Mouse (Mus musculus): Measurements from ENCODE around the gene Lsm14b. TPM values are rescaled to one million over a fixed set of nuclear protein-coding genes. Genes with fewer than 3 reads are reported as not detected.
A peak's percentile ranks its signal among the peaks of the same experiment; 100 is the strongest.

Gene Lsm14b
- polyA plus RNA-seq, 1 experiment from 2014 or later, result 2.4 TPM

- Histone ChIP-seq H3K27me3 (replicated peaks; ENCODE audit: control insufficient read depth, insufficient read depth, low read length) (peaks cover 6% of the 10 kb centered on the region; the same call in 1 of the 2 replicates), H3K4me2 (ENCODE audit: low read depth, low read length) (peak overlapping the region; percentile 88), H3K4me1 (ENCODE audit: control insufficient read depth, insufficient read depth, low read length) (peaks cover 23% of the 10 kb centered on the region), H3K36me3 (ENCODE audit: control insufficient read depth, insufficient read depth, low read length) (no peaks in the 10 kb centered on the region), H3K27ac (ENCODE audit: low read length) (no peak overlapping the region), H3K4me3 (ENCODE audit: low read length) (peak overlapping the region; percentile 94), H3K9me3 (ENCODE audit: control insufficient read depth, low read length) (no peaks in the 10 kb centered on the region), H3K9ac (ENCODE audit: low read depth, low read length) (peak overlapping the region; percentile 89)
- 18% methylated on average over 6 of the region's 6 CpGs for WGBS
- ATAC-seq, result no peak
Measured at GRCm38 (mm10) chr2:180025861-180026200, 1.0 kb downstream of the Lsm14b start.

- ATAC-seq, result no peak
- Histone ChIP-seq H3K27me3 (replicated peaks; ENCODE audit: control insufficient read depth, insufficient read depth, low read length) (peaks cover 1% of the 10 kb centered on the region; the same call in 1 of the 2 replicates), H3K4me2 (ENCODE audit: low read depth, low read length) (no peak overlapping the region), H3K9me3 (ENCODE audit: control insufficient read depth, low read length) (no peaks in the 10 kb centered on the region), H3K4me1 (ENCODE audit: control insufficient read depth, insufficient read depth, low read length) (peaks cover 23% of the 10 kb centered on the region), H3K27ac (ENCODE audit: low read length) (no peak overlapping the region), H3K36me3 (ENCODE audit: control insufficient read depth, insufficient read depth, low read length) (no peaks in the 10 kb centered on the region; the same call in 1 of the 2 replicates), H3K4me3 (ENCODE audit: low read length) (no peak overlapping the region), H3K9ac (ENCODE audit: low read depth, low read length) (no peak overlapping the region)
- 71% methylated on average over 9 of the region's 9 CpGs for WGBS
Measured at GRCm38 (mm10) chr2:180027768-180028167, 3.0 kb downstream of the Lsm14b start.

GRCm38 (mm10) chr2:180031270-180031669 is 6.5 kb downstream of the Lsm14b start:
- Histone ChIP-seq H3K9ac (ENCODE audit: low read depth, low read length) (no peak overlapping the region), H3K4me3 (ENCODE audit: low read length) (no peak overlapping the region), H3K27ac (ENCODE audit: low read length) (no peak overlapping the region), H3K9me3 (ENCODE audit: control insufficient read depth, low read length) (no peaks in the 10 kb centered on the region), H3K4me2 (ENCODE audit: low read depth, low read length) (no peak overlapping the region), H3K36me3 (ENCODE audit: control insufficient read depth, insufficient read depth, low read length) (no peaks in the 10 kb centered on the region; the same call in 1 of the 2 replicates), H3K27me3 (replicated peaks; ENCODE audit: control insufficient read depth, insufficient read depth, low read length) (no peaks in the 10 kb centered on the region), H3K4me1 (ENCODE audit: control insufficient read depth, insufficient read depth, low read length) (peaks cover 16% of the 10 kb centered on the region)
- ATAC-seq, result no peak
- WGBS, result 84% methylated on average over 6 of the region's 6 CpGs

GRCm38 (mm10) chr2:180032925-180033324 is 8.1 kb downstream of the Lsm14b start:
- Histone ChIP-seq H3K27me3 (replicated peaks; ENCODE audit: control insufficient read depth, insufficient read depth, low read length) (no peaks in the 10 kb centered on the region), H3K36me3 (ENCODE audit: control insufficient read depth, insufficient read depth, low read length) (peaks cover 14% of the 10 kb centered on the region), H3K4me3 (ENCODE audit: low read length) (no peak overlapping the region), H3K4me2 (ENCODE audit: low read depth, low read length) (no peak overlapping the region), H3K4me1 (ENCODE audit: control insufficient read depth, insufficient read depth, low read length) (no peaks in the 10 kb centered on the region), H3K27ac (ENCODE audit: low read length) (no peak overlapping the region), H3K9ac (ENCODE audit: low read depth, low read length) (no peak overlapping the region), H3K9me3 (ENCODE audit: control insufficient read depth, low read length) (no peaks in the 10 kb centered on the region)
- 74% methylated on average over 3 of the region's 3 CpGs for WGBS
- ATAC-seq, result 0 out of 2 replicates have a peak, but pooled peaks have one; percentile 17

GRCm38 (mm10) chr2:180033956-180034355 is 9.2 kb downstream of the Lsm14b start:
- no peaks in the 10 kb centered on the region for H3K4me1 ChIP-seq (ENCODE audit: control insufficient read depth, insufficient read depth, low read length)
- peaks cover 23% of the 10 kb centered on the region for H3K36me3 ChIP-seq (ENCODE audit: control insufficient read depth, insufficient read depth, low read length)
- H3K9me3 ChIP-seq (ENCODE audit: control insufficient read depth, low read length), result no peaks in the 10 kb centered on the region
- H3K4me3 ChIP-seq (ENCODE audit: low read length), result no peak overlapping the region
- ATAC-seq, result no peak
- WGBS, result 66% methylated on average over 3 of the region's 3 CpGs
- no peak overlapping the region for H3K9ac ChIP-seq (ENCODE audit: low read depth, low read length)
- H3K27ac ChIP-seq (ENCODE audit: low read length), result no peak overlapping the region
- no peak overlapping the region for H3K4me2 ChIP-seq (ENCODE audit: low read depth, low read length)
- no peaks in the 10 kb centered on the region for H3K27me3 ChIP-seq (replicated peaks; ENCODE audit: control insufficient read depth, insufficient read depth, low read length)

GRCm38 (mm10) chr2:180034753-180035152 is 10.0 kb downstream of the Lsm14b start:
- Histone ChIP-seq H3K4me3 (ENCODE audit: low read length) (no peak overlapping the region), H3K27ac (ENCODE audit: low read length) (no peak overlapping the region), H3K4me2 (ENCODE audit: low read depth, low read length) (no peak overlapping the region), H3K9ac (ENCODE audit: low read depth, low read length) (no peak overlapping the region), H3K36me3 (ENCODE audit: control insufficient read depth, insufficient read depth, low read length) (peaks cover 24% of the 10 kb centered on the region), H3K4me1 (ENCODE audit: control insufficient read depth, insufficient read depth, low read length) (no peaks in the 10 kb centered on the region), H3K9me3 (ENCODE audit: control insufficient read depth, low read length) (no peaks in the 10 kb centered on the region), H3K27me3 (replicated peaks; ENCODE audit: control insufficient read depth, insufficient read depth, low read length) (no peaks in the 10 kb centered on the region)
- no peak for ATAC-seq
- 65% methylated on average over 5 of the region's 5 CpGs for WGBS

- 37% methylated on average over 6 of the region's 6 CpGs for WGBS
Measured at GRCm38 (mm10) chr2:180040406-180040805, 15.6 kb downstream of the Lsm14b start.

GRCm38 (mm10) chr2:180041577-180042255 is 16.9 kb downstream of the Lsm14b start:
- peak overlapping the region; percentile 91 for H3K9ac ChIP-seq (ENCODE audit: low read depth, low read length)
- H3K4me1 ChIP-seq (ENCODE audit: control insufficient read depth, insufficient read depth, low read length), result peaks cover 21% of the 10 kb centered on the region
- peak overlapping the region; percentile 99 for H3K4me3 ChIP-seq (ENCODE audit: low read length)
- peaks cover 20% of the 10 kb centered on the region for H3K36me3 ChIP-seq (ENCODE audit: control insufficient read depth, insufficient read depth, low read length)
- H3K4me2 ChIP-seq (ENCODE audit: low read depth, low read length), result peak overlapping the region; percentile 69
- H3K27me3 ChIP-seq (replicated peaks; ENCODE audit: control insufficient read depth, insufficient read depth, low read length), result no peaks in the 10 kb centered on the region
- ATAC-seq, result peak; percentile 73
- 1% methylated on average over 66 of the region's 66 CpGs for WGBS
- H3K27ac ChIP-seq (ENCODE audit: low read length), result peak overlapping the region; percentile 84
- no peaks in the 10 kb centered on the region for H3K9me3 ChIP-seq (ENCODE audit: control insufficient read depth, low read length)

More at GRCm38 (mm10) chr2:180040406-180040805, 15.6 kb downstream of the Lsm14b start:
- Histone ChIP-seq H3K27ac (ENCODE audit: low read length) (no peak overlapping the region), H3K9me3 (ENCODE audit: control insufficient read depth, low read length) (no peaks in the 10 kb centered on the region), H3K4me3 (ENCODE audit: low read length) (peak overlapping the region; percentile 99), H3K4me1 (ENCODE audit: control insufficient read depth, insufficient read depth, low read length) (peaks cover 21% of the 10 kb centered on the region), H3K27me3 (replicated peaks; ENCODE audit: control insufficient read depth, insufficient read depth, low read length) (no peaks in the 10 kb centered on the region), H3K4me2 (ENCODE audit: low read depth, low read length) (peak overlapping the region; percentile 69; the same call in 1 of the 2 replicates), H3K9ac (ENCODE audit: low read depth, low read length) (peak overlapping the region; percentile 91), H3K36me3 (ENCODE audit: control insufficient read depth, insufficient read depth, low read length) (peaks cover 24% of the 10 kb centered on the region)
- no peak for ATAC-seq

- H3K4me1 ChIP-seq (ENCODE audit: control insufficient read depth, insufficient read depth, low read length), result peaks cover 21% of the 10 kb centered on the region
- under 1% methylated on average over 78 of the region's 78 CpGs for WGBS
- peak; percentile 97 for ATAC-seq
- peak within 1 kb of the TSS; percentile 90 for H3K4me2 ChIP-seq (ENCODE audit: low read depth, low read length)
- no peaks in the 10 kb centered on the region for H3K27me3 ChIP-seq (replicated peaks; ENCODE audit: control insufficient read depth, insufficient read depth, low read length)
- peak within 1 kb of the TSS; percentile 99 for H3K4me3 ChIP-seq (ENCODE audit: low read length)
- H3K9me3 ChIP-seq (ENCODE audit: control insufficient read depth, low read length), result no peaks in the 10 kb centered on the region
- H3K27ac ChIP-seq (ENCODE audit: low read length), result peak within 1 kb of the TSS; percentile 84
- H3K36me3 ChIP-seq (ENCODE audit: control insufficient read depth, insufficient read depth, low read length), result peaks cover 15% of the 10 kb centered on the region
- H3K9ac ChIP-seq (ENCODE audit: low read depth, low read length), result peak within 1 kb of the TSS; percentile 91
Measured at GRCm38 (mm10) chr2:180042256-180042857, 17.6 kb downstream of the Lsm14b start, which contains the start of the genes Psma7 and Ss18l1. Gene Psma7 (minus strand): TSS chr2:180042433. Gene Ss18l1 (plus strand): TSS chr2:180042509.
